13 mouse cellular contexts compared by ENCODE assay signal in genomic region chr5:64625841-64626298, GRCm38 (mm10).
DNase-seq lines count a peak whose midpoint lies in the region; ATAC-seq and TF ChIP-seq lines count a peak whose summit lies in the region.
"Had no signal": no experiment of that assay in that cellular context is flagged by ENCODE, and none has a peak within 500 bp of the region (broad histone marks: within the 10 kb centered on the region; RNA-seq: fewer than 3 reads in every experiment).

No protein-coding gene starts in this region.

- no peak for TF ChIP-seq POLR2A in CH12.LX (IDR thresholded peaks at IDR 0.05; ENCODE audit: low read depth, low read length)

- no peak for DNase-seq in hindbrain, embryonic 10.5 days (ENCODE audit: low spot score)
- no peak for DNase-seq in CH12.LX (ENCODE audit: extremely low read depth)
- peak; percentile 47 for DNase-seq in naive thymus-derived CD4-positive, alpha-beta T cell, adult 2 months (ENCODE audit: low read depth)
- no peak for DNase-seq in forebrain, embryonic 14.5 days (ENCODE audit: low spot score)
- DNase-seq in gastrocnemius, adult 8-10 months (ENCODE audit: low spot score in 2 of 2): no peak
- no peak for DNase-seq in frontal cortex, postnatal 36 days (ENCODE audit: low spot score in 2 of 2)
- DNase-seq: cerebellum, adult 9-10 months had no signal

- H3K9me3 ChIP-seq in hindbrain, embryonic 10.5 days: no peaks in the 10 kb centered on the region
- H3K9me3 ChIP-seq in hindbrain, embryonic 12.5 days (replicated peaks): no peaks in the 10 kb centered on the region
- no peaks in the 10 kb centered on the region for H3K9me3 ChIP-seq in CH12.LX (replicated peaks; ENCODE audit: low read length)
- H3K9me3 ChIP-seq in intestine, embryonic 16.5 days (ENCODE audit: control insufficient read depth, low read length): no peaks in the 10 kb centered on the region
- H3K9me3 ChIP-seq in forebrain, embryonic 14.5 days (replicated peaks; ENCODE audit: control insufficient read depth, low read length): no peaks in the 10 kb centered on the region
- H3K9me3 ChIP-seq: forebrain, embryonic 12.5 days; hindbrain, embryonic 13.5 days; limb, embryonic 12.5 days; neural tube, embryonic 12.5 days had no signal

- H3K79me2 ChIP-seq in CH12.LX (replicated peaks; ENCODE audit: control insufficient read depth, extremely low read depth, insufficient read depth, poor library complexity, severe bottlenecking): no peaks in the 10 kb centered on the region

- in situ Hi-C loops in CH12.LX (cut with MboI; ENCODE audit: low pct_ligation_motif_present, low pct_unique_long_range_greater_than_20kb, low sequenced_read_pairs): no loop called here

- TF ChIP-seq EP300 in CH12.LX (IDR thresholded peaks at IDR 0.05; ENCODE audit: low read length): no peak

- ATAC-seq in hindbrain, embryonic 12.5 days (ENCODE audit: low FRiP score): no peak
- ATAC-seq in intestine, embryonic 16.5 days: peak; percentile 37
- no peak for ATAC-seq in forebrain, embryonic 14.5 days

- no peak overlapping the region for H3K4me2 ChIP-seq in hindbrain, embryonic 12.5 days (replicated peaks)
- peak overlapping the region; percentile 81 for H3K4me2 ChIP-seq in CH12.LX (ENCODE audit: insufficient read depth, low read depth, poor library complexity, severe bottlenecking)
- peak overlapping the region; percentile 26; the same call in 1 of the 2 replicates for H3K4me2 ChIP-seq in intestine, embryonic 16.5 days (ENCODE audit: low read depth, low read length)
- no peak overlapping the region for H3K4me2 ChIP-seq in forebrain, embryonic 14.5 days (ENCODE audit: low read length)
- H3K4me2 ChIP-seq: forebrain, embryonic 12.5 days; hindbrain, embryonic 13.5 days; limb, embryonic 12.5 days; neural tube, embryonic 12.5 days had no signal

- 0 out of 2 replicates have a peak, but pooled peaks cover 4% of the 10 kb centered on the region for H3K27me3 ChIP-seq in hindbrain, embryonic 10.5 days (ENCODE audit: insufficient read depth, poor library complexity, severe bottlenecking)
- no peaks in the 10 kb centered on the region for H3K27me3 ChIP-seq in hindbrain, embryonic 12.5 days
- peaks cover 5% of the 10 kb centered on the region for H3K27me3 ChIP-seq in CH12.LX (replicated peaks)
- H3K27me3 ChIP-seq in intestine, embryonic 16.5 days (replicated peaks; ENCODE audit: control insufficient read depth, insufficient read depth, low read length): no peaks in the 10 kb centered on the region
- H3K27me3 ChIP-seq in forebrain, embryonic 14.5 days (replicated peaks; ENCODE audit: control insufficient read depth, insufficient read depth, low read length): no peaks in the 10 kb centered on the region
- H3K27me3 ChIP-seq: forebrain, embryonic 12.5 days; hindbrain, embryonic 13.5 days; limb, embryonic 12.5 days; neural tube, embryonic 12.5 days had no signal

- no peak overlapping the region for H3K9ac ChIP-seq in hindbrain, embryonic 12.5 days
- no peak overlapping the region for H3K9ac ChIP-seq in CH12.LX (ENCODE audit: insufficient read depth, low read depth)
- H3K9ac ChIP-seq in intestine, embryonic 16.5 days (ENCODE audit: low read depth, low read length): peak overlapping the region; percentile 3; the same call in 1 of the 2 replicates
- no peak overlapping the region for H3K9ac ChIP-seq in forebrain, embryonic 14.5 days (ENCODE audit: low read length)
- H3K9ac ChIP-seq: forebrain, embryonic 12.5 days; hindbrain, embryonic 13.5 days; limb, embryonic 12.5 days; neural tube, embryonic 12.5 days had no signal

- WGBS in hindbrain, embryonic 10.5 days: 64% methylated on average over 6 of the region's 6 CpGs
- 59% methylated on average over 6 of the region's 6 CpGs for WGBS in hindbrain, embryonic 12.5 days
- WGBS in intestine, embryonic 16.5 days: 36% methylated on average over 6 of the region's 6 CpGs
- WGBS in forebrain, embryonic 14.5 days: 57% methylated on average over 6 of the region's 6 CpGs

- no peak for TF ChIP-seq CTCF in CH12.LX (conservative IDR thresholded peaks at IDR 0.05 in 1 of 2, IDR thresholded peaks at IDR 0.05 in 1 of 2; ENCODE audit: low read depth in 2 of 2, low read length in 2 of 2)

- H3K4me1 ChIP-seq in hindbrain, embryonic 10.5 days (replicated peaks): peaks cover 27% of the 10 kb centered on the region
- no peaks in the 10 kb centered on the region for H3K4me1 ChIP-seq in hindbrain, embryonic 12.5 days
- peaks cover 14 to 66% of the 10 kb centered on the region in 2 experiments for H3K4me1 ChIP-seq in CH12.LX (ENCODE audit: control insufficient read depth in 1 of 2, insufficient read depth in 2 of 2)
- peaks cover 5% of the 10 kb centered on the region; the same call in 1 of the 2 replicates for H3K4me1 ChIP-seq in intestine, embryonic 16.5 days (ENCODE audit: control insufficient read depth, insufficient read depth, low read length)
- no peaks in the 10 kb centered on the region for H3K4me1 ChIP-seq in forebrain, embryonic 14.5 days (ENCODE audit: control insufficient read depth, insufficient read depth, low read length)
- H3K4me1 ChIP-seq: hindbrain, embryonic 13.5 days had no signal

- H3K27ac ChIP-seq in hindbrain, embryonic 10.5 days: peak overlapping the region; percentile 1; the same call in 1 of the 2 replicates
- H3K27ac ChIP-seq in hindbrain, embryonic 12.5 days: no peak overlapping the region
- no peak overlapping the region for H3K27ac ChIP-seq in CH12.LX (ENCODE audit: insufficient read depth, low read depth)
- peak overlapping the region; percentile 93 for H3K27ac ChIP-seq in intestine, embryonic 16.5 days (ENCODE audit: low read length)
- H3K27ac ChIP-seq in forebrain, embryonic 14.5 days (ENCODE audit: low read depth, low read length): no peak overlapping the region
- H3K27ac ChIP-seq: forebrain, embryonic 12.5 days; hindbrain, embryonic 13.5 days; neural tube, embryonic 12.5 days had no signal

- no peak overlapping the region for H3K4me3 ChIP-seq in hindbrain, embryonic 10.5 days
- no peak overlapping the region for H3K4me3 ChIP-seq in hindbrain, embryonic 12.5 days
- H3K4me3 ChIP-seq in CH12.LX (replicated peaks in 1 of 3; ENCODE audit: low read depth in 2 of 3, low read length in 2 of 3, poor library complexity in 1 of 3): no peak overlapping the region
- 0 out of 2 replicates have a peak overlapping the region, but pooled peaks have one; percentile 17 for H3K4me3 ChIP-seq in intestine, embryonic 16.5 days (ENCODE audit: low read length)
- H3K4me3 ChIP-seq in forebrain, embryonic 14.5 days (ENCODE audit: low read depth, low read length): no peak overlapping the region
- H3K4me3 ChIP-seq: forebrain, embryonic 12.5 days; hindbrain, embryonic 13.5 days; limb, embryonic 12.5 days; neural tube, embryonic 12.5 days had no signal

- no peak for TF ChIP-seq RAD21 in CH12.LX (IDR thresholded peaks at IDR 0.05; ENCODE audit: low read depth, low read length)

- dilution Hi-C loops in CH12.LX (cut with MboI; ENCODE audit: extremely low pct_ligation_motif_present, extremely low pct_unique_long_range_greater_than_20kb, low sequenced_read_pairs): no loop called here

- no peaks in the 10 kb centered on the region for H3K36me3 ChIP-seq in hindbrain, embryonic 10.5 days
- H3K36me3 ChIP-seq in hindbrain, embryonic 12.5 days: no peaks in the 10 kb centered on the region
- H3K36me3 ChIP-seq in CH12.LX (replicated peaks in 1 of 2; ENCODE audit: control insufficient read depth in 1 of 2, insufficient read depth in 1 of 2, low read length in 1 of 2): no peaks in the 10 kb centered on the region
- H3K36me3 ChIP-seq in intestine, embryonic 16.5 days (ENCODE audit: control insufficient read depth, insufficient read depth, low read length): no peaks in the 10 kb centered on the region
- H3K36me3 ChIP-seq in forebrain, embryonic 14.5 days (ENCODE audit: control insufficient read depth, insufficient read depth, low read length): no peaks in the 10 kb centered on the region
- H3K36me3 ChIP-seq: forebrain, embryonic 12.5 days; hindbrain, embryonic 13.5 days; limb, embryonic 12.5 days; neural tube, embryonic 12.5 days had no signal

TF ChIP-seq in CH12.LX, 34 proteins besides CTCF, POLR2A, EP300 and RAD21:
- no peak for TF ChIP-seq IRF4 (IDR thresholded peaks at IDR 0.05; ENCODE audit: low read depth, low read length)
- TF ChIP-seq NRF1 (IDR thresholded peaks at IDR 0.05; ENCODE audit: low read depth, low read length): no peak
- no peak for TF ChIP-seq KAT2A (IDR thresholded peaks at IDR 0.05; ENCODE audit: insufficient replicate concordance, low read length)
- no peak for TF ChIP-seq CHD1 (IDR thresholded peaks at IDR 0.05; ENCODE audit: low read depth, low read length)
- TF ChIP-seq USF1 (IDR thresholded peaks at IDR 0.05; ENCODE audit: low read depth, low read length): no peak
- TF ChIP-seq MAZ (IDR thresholded peaks at IDR 0.05; ENCODE audit: low read depth, low read length): no peak
- TF ChIP-seq USF2 (conservative IDR thresholded peaks at IDR 0.05; ENCODE audit: low read depth, low read length): no peak
- TF ChIP-seq RCOR1 (conservative IDR thresholded peaks at IDR 0.05; ENCODE audit: low read depth, low read length): no peak
- no peak for TF ChIP-seq JUN (IDR thresholded peaks at IDR 0.05; ENCODE audit: insufficient read depth, low read depth, low read length)
- no peak for TF ChIP-seq TBP (conservative IDR thresholded peaks at IDR 0.05; ENCODE audit: low read depth, low read length)
- TF ChIP-seq GABPA (IDR thresholded peaks at IDR 0.05; ENCODE audit: insufficient replicate concordance, low read depth, low read length): no peak
- TF ChIP-seq ZMIZ1 (IDR thresholded peaks at IDR 0.05; ENCODE audit: low read depth, low read length): no peak
- no peak for TF ChIP-seq ZNF384 (IDR thresholded peaks at IDR 0.05; ENCODE audit: low read depth, low read length)
- TF ChIP-seq ELF1 (IDR thresholded peaks at IDR 0.05; ENCODE audit: low read depth, low read length): no peak
- TF ChIP-seq HCFC1 (IDR thresholded peaks at IDR 0.05; ENCODE audit: low read depth, low read length): no peak
- TF ChIP-seq MEF2A (IDR thresholded peaks at IDR 0.05; ENCODE audit: borderline replicate concordance, low read depth, low read length): no peak
- no peak for TF ChIP-seq MAX (IDR thresholded peaks at IDR 0.05; ENCODE audit: low read length)
- TF ChIP-seq MAFK (IDR thresholded peaks at IDR 0.05; ENCODE audit: insufficient replicate concordance, low read length): no peak
- TF ChIP-seq MXI1 (IDR thresholded peaks at IDR 0.05; ENCODE audit: low read depth, low read length): no peak
- TF ChIP-seq E2F4 (IDR thresholded peaks at IDR 0.05; ENCODE audit: insufficient replicate concordance, low read depth, low read length): no peak
TF ChIP-seq in CH12.LX: peak in this region for 0.

Comparison
In these comparisons a context has a peak if more than half of its experiments do, and no peak if none do; other contexts are left out.
1. H3K27ac ChIP-seq: peak in hindbrain, embryonic 10.5 days (single experiment) and intestine, embryonic 16.5 days (single experiment); none in hindbrain, embryonic 12.5 days (single experiment), CH12.LX (single experiment) and forebrain, embryonic 14.5 days (single experiment).
2. H3K4me2 ChIP-seq: peak in CH12.LX (single experiment) and intestine, embryonic 16.5 days (single experiment); none in hindbrain, embryonic 12.5 days (single experiment) and forebrain, embryonic 14.5 days (single experiment).